Mouse (Mus musculus): ENCODE data around the gene Myl12a.
A peak's percentile ranks its signal among the peaks of the same experiment; 100 is the strongest.

The Myl12a gene

GRCm38 (mm10) chr17:71011931-71012662 is 9.4 kb upstream of the Myl12a start:
- DNase-seq (ENCODE audit: inconsistent age in 2 of 2, low spot score in 1 of 2): no peak

GRCm38 (mm10) chr17:71010646-71011242 is 8.1 kb upstream of the Myl12a start:
- no peak for DNase-seq (ENCODE audit: inconsistent age in 2 of 2, low spot score in 1 of 2)

GRCm38 (mm10) chr17:71009751-71010150 is 7.1 kb upstream of the Myl12a start:
- no peak for DNase-seq (ENCODE audit: inconsistent age in 2 of 2, low spot score in 1 of 2)

- no peak for DNase-seq (ENCODE audit: inconsistent age in 2 of 2, low spot score in 1 of 2)
Observed at GRCm38 (mm10) chr17:71008676-71009075, 6.0 kb upstream of the Myl12a start.

GRCm38 (mm10) chr17:71006976-71007375 is 4.3 kb upstream of the Myl12a start:
- no peak for DNase-seq (ENCODE audit: inconsistent age in 2 of 2, low spot score in 1 of 2)

GRCm38 (mm10) chr17:71004186-71004960 is 1.7 kb upstream of the Myl12a start:
- peak in 1 of 2 experiments; percentile 51 for DNase-seq (ENCODE audit: inconsistent age in 2 of 2, low spot score in 1 of 2)

- DNase-seq (ENCODE audit: inconsistent age in 2 of 2, low spot score in 1 of 2): no peak
Observed at GRCm38 (mm10) chr17:71003721-71004120, 1.0 kb upstream of the Myl12a start.

- peak in 1 of 2 experiments; percentile 57 for DNase-seq (ENCODE audit: inconsistent age in 2 of 2, low spot score in 1 of 2)
Observed at GRCm38 (mm10) chr17:71003112-71003511, 434 bp upstream of the Myl12a start.

- DNase-seq (ENCODE audit: inconsistent age in 2 of 2, low spot score in 1 of 2): peak; percentile 99 to 100
Observed at GRCm38 (mm10) chr17:71002081-71002743, 466 bp downstream of the Myl12a start, which contains the start of gene Myom1. Myom1 (plus strand) TSS chr17:71002633.

GRCm38 (mm10) chr17:71001699-71002080 is 988 bp downstream of the Myl12a start:
- DNase-seq (ENCODE audit: inconsistent age in 2 of 2, low spot score in 1 of 2): peak in 1 of 2 experiments; percentile 87

- DNase-seq (ENCODE audit: inconsistent age in 2 of 2, low spot score in 1 of 2): peak in 1 of 2 experiments; percentile 65
Observed at GRCm38 (mm10) chr17:71001067-71001466, 1.6 kb downstream of the Myl12a start.

GRCm38 (mm10) chr17:71000255-71000654 is 2.4 kb downstream of the Myl12a start:
- DNase-seq (ENCODE audit: inconsistent age in 2 of 2, low spot score in 1 of 2): peak in 1 of 2 experiments; percentile 41

GRCm38 (mm10) chr17:70999187-70999586 is 3.5 kb downstream of the Myl12a start:
- peak in 1 of 2 experiments; percentile 42 for DNase-seq (ENCODE audit: inconsistent age in 2 of 2, low spot score in 1 of 2)

GRCm38 (mm10) chr17:70998400-70998975 is 4.2 kb downstream of the Myl12a start:
- peak in 1 of 2 experiments; percentile 42 for DNase-seq (ENCODE audit: inconsistent age in 2 of 2, low spot score in 1 of 2)

GRCm38 (mm10) chr17:70997836-70998235 is 4.8 kb downstream of the Myl12a start:
- no peak for DNase-seq (ENCODE audit: inconsistent age in 2 of 2, low spot score in 1 of 2)

- no peak for DNase-seq (ENCODE audit: inconsistent age in 2 of 2, low spot score in 1 of 2)
Observed at GRCm38 (mm10) chr17:70995551-70995950, 7.1 kb downstream of the Myl12a start.

GRCm38 (mm10) chr17:70994671-70995070 is 8.0 kb downstream of the Myl12a start:
- DNase-seq (ENCODE audit: inconsistent age in 2 of 2, low spot score in 1 of 2): peak in 1 of 2 experiments; percentile 29

GRCm38 (mm10) chr17:70993385-70993807 is 9.3 kb downstream of the Myl12a start:
- peak in 1 of 2 experiments; percentile 77 for DNase-seq (ENCODE audit: inconsistent age in 2 of 2, low spot score in 1 of 2)

- DNase-seq (ENCODE audit: inconsistent age in 2 of 2, low spot score in 1 of 2): peak in 1 of 2 experiments; percentile 41
Observed at GRCm38 (mm10) chr17:70992662-70993061, 10.0 kb downstream of the Myl12a start.
